Mouse (Mus musculus): Measurements from ENCODE around the gene Fxyd4. TPM values are rescaled to one million over a fixed set of nuclear protein-coding genes. Genes with fewer than 3 reads are reported as not detected.

Fxyd4 gene
- polyA plus RNA-seq, 1 experiment from 2014 or later, result 0.30 TPM

GRCm38 (mm10) chr6:117938951-117939350 lies 1.5 kb upstream of the Fxyd4 start:
- H3K4me1 ChIP-seq (ENCODE audit: control insufficient read depth, low read depth, low read length), result no peaks in the 10 kb centered on the region
- H3K27me3 ChIP-seq (ENCODE audit: control insufficient read depth, insufficient read depth, low read depth, low read length), result no peaks in the 10 kb centered on the region
- H3K9ac ChIP-seq (ENCODE audit: low read depth, low read length), result no peak overlapping the region
- no peak overlapping the region for H3K4me3 ChIP-seq (ENCODE audit: low read depth, low read length)
- H3K4me2 ChIP-seq (ENCODE audit: low read depth, low read length), result no peak overlapping the region
- H3K27ac ChIP-seq (ENCODE audit: low read length), result no peak overlapping the region
- no peaks in the 10 kb centered on the region for H3K36me3 ChIP-seq (ENCODE audit: control insufficient read depth, insufficient read depth)
- no peak for ATAC-seq (ENCODE audit: low read depth)
- WGBS (ENCODE audit: insufficient replicate concordance), result 77% methylated on average over 10 of the region's 10 CpGs
- H3K9me3 ChIP-seq (replicated peaks; ENCODE audit: control insufficient read depth, low read length), result no peaks in the 10 kb centered on the region

GRCm38 (mm10) chr6:117935681-117936612 lies 1.5 kb downstream of the Fxyd4 start:
- H3K36me3 ChIP-seq (ENCODE audit: control insufficient read depth, insufficient read depth), result no peaks in the 10 kb centered on the region
- H3K9me3 ChIP-seq (replicated peaks; ENCODE audit: control insufficient read depth, low read length), result no peaks in the 10 kb centered on the region
- WGBS (ENCODE audit: insufficient replicate concordance), result 49% methylated on average over 14 of the region's 14 CpGs
- ATAC-seq (ENCODE audit: low read depth), result no peak
- no peaks in the 10 kb centered on the region for H3K27me3 ChIP-seq (ENCODE audit: control insufficient read depth, insufficient read depth, low read depth, low read length)
- H3K4me1 ChIP-seq (ENCODE audit: control insufficient read depth, low read depth, low read length), result no peaks in the 10 kb centered on the region
- no peak overlapping the region for H3K27ac ChIP-seq (ENCODE audit: low read length)
- H3K4me3 ChIP-seq (ENCODE audit: low read depth, low read length), result no peak overlapping the region
- H3K4me2 ChIP-seq (ENCODE audit: low read depth, low read length), result no peak overlapping the region
- no peak overlapping the region for H3K9ac ChIP-seq (ENCODE audit: low read depth, low read length)

- Histone ChIP-seq H3K4me2 (ENCODE audit: low read depth, low read length) (no peak overlapping the region), H3K36me3 (ENCODE audit: control insufficient read depth, insufficient read depth) (peaks cover 2% of the 10 kb centered on the region), H3K4me1 (ENCODE audit: control insufficient read depth, low read depth, low read length) (no peaks in the 10 kb centered on the region), H3K27ac (ENCODE audit: low read length) (no peak overlapping the region), H3K27me3 (ENCODE audit: control insufficient read depth, insufficient read depth, low read depth, low read length) (no peaks in the 10 kb centered on the region), H3K4me3 (ENCODE audit: low read depth, low read length) (no peak overlapping the region), H3K9me3 (replicated peaks; ENCODE audit: control insufficient read depth, low read length) (no peaks in the 10 kb centered on the region), H3K9ac (ENCODE audit: low read depth, low read length) (no peak overlapping the region)
- ATAC-seq (ENCODE audit: low read depth), result no peak
- WGBS (ENCODE audit: insufficient replicate concordance), result 69% methylated on average over 6 of the region's 6 CpGs
Observed at GRCm38 (mm10) chr6:117934301-117934700, 3.2 kb downstream of the Fxyd4 start.

- Histone ChIP-seq H3K36me3 (ENCODE audit: control insufficient read depth, insufficient read depth) (peaks cover 14% of the 10 kb centered on the region), H3K4me2 (ENCODE audit: low read depth, low read length) (no peak overlapping the region), H3K9ac (ENCODE audit: low read depth, low read length) (no peak overlapping the region), H3K27me3 (ENCODE audit: control insufficient read depth, insufficient read depth, low read depth, low read length) (no peaks in the 10 kb centered on the region), H3K9me3 (replicated peaks; ENCODE audit: control insufficient read depth, low read length) (no peaks in the 10 kb centered on the region), H3K4me1 (ENCODE audit: control insufficient read depth, low read depth, low read length) (no peaks in the 10 kb centered on the region), H3K4me3 (ENCODE audit: low read depth, low read length) (no peak overlapping the region), H3K27ac (ENCODE audit: low read length) (no peak overlapping the region)
- 0 out of 2 replicates have a peak, but pooled peaks have one; percentile 35 for ATAC-seq (ENCODE audit: low read depth)
- 41% methylated on average over 11 of the region's 11 CpGs for WGBS (ENCODE audit: insufficient replicate concordance)
Observed at GRCm38 (mm10) chr6:117932325-117933051, 5.0 kb downstream of the Fxyd4 start.

- H3K4me2 ChIP-seq (ENCODE audit: low read depth, low read length), result no peak overlapping the region
- no peak overlapping the region for H3K9ac ChIP-seq (ENCODE audit: low read depth, low read length)
- no peaks in the 10 kb centered on the region for H3K4me1 ChIP-seq (ENCODE audit: control insufficient read depth, low read depth, low read length)
- WGBS (ENCODE audit: insufficient replicate concordance), result 77% methylated on average over 3 of the region's 3 CpGs
- H3K27me3 ChIP-seq (ENCODE audit: control insufficient read depth, insufficient read depth, low read depth, low read length), result no peaks in the 10 kb centered on the region
- no peak overlapping the region for H3K4me3 ChIP-seq (ENCODE audit: low read depth, low read length)
- peaks cover 29% of the 10 kb centered on the region for H3K36me3 ChIP-seq (ENCODE audit: control insufficient read depth, insufficient read depth)
- H3K27ac ChIP-seq (ENCODE audit: low read length), result no peak overlapping the region
- no peaks in the 10 kb centered on the region for H3K9me3 ChIP-seq (replicated peaks; ENCODE audit: control insufficient read depth, low read length)
- no peak for ATAC-seq (ENCODE audit: low read depth)
Observed at GRCm38 (mm10) chr6:117929945-117930655, 7.4 kb downstream of the Fxyd4 start.

- peaks cover 29% of the 10 kb centered on the region for H3K36me3 ChIP-seq (ENCODE audit: control insufficient read depth, insufficient read depth)
Observed at GRCm38 (mm10) chr6:117928746-117929145, 8.7 kb downstream of the Fxyd4 start.

GRCm38 (mm10) chr6:117927955-117928354 lies 9.5 kb downstream of the Fxyd4 start:
- peaks cover 31% of the 10 kb centered on the region for H3K36me3 ChIP-seq (ENCODE audit: control insufficient read depth, insufficient read depth)
- no peaks in the 10 kb centered on the region for H3K9me3 ChIP-seq (replicated peaks; ENCODE audit: control insufficient read depth, low read length)
- no peak overlapping the region for H3K4me2 ChIP-seq (ENCODE audit: low read depth, low read length)
- no peak overlapping the region for H3K9ac ChIP-seq (ENCODE audit: low read depth, low read length)
- no peaks in the 10 kb centered on the region for H3K4me1 ChIP-seq (ENCODE audit: control insufficient read depth, low read depth, low read length)
- no peak for ATAC-seq (ENCODE audit: low read depth)
- no peaks in the 10 kb centered on the region for H3K27me3 ChIP-seq (ENCODE audit: control insufficient read depth, insufficient read depth, low read depth, low read length)
- 75% methylated on average over 7 of the region's 7 CpGs for WGBS (ENCODE audit: insufficient replicate concordance)
- no peak overlapping the region for H3K4me3 ChIP-seq (ENCODE audit: low read depth, low read length)
- no peak overlapping the region for H3K27ac ChIP-seq (ENCODE audit: low read length)

More at GRCm38 (mm10) chr6:117928746-117929145, 8.7 kb downstream of the Fxyd4 start:
- Histone ChIP-seq H3K4me2 (ENCODE audit: low read depth, low read length) (no peak overlapping the region), H3K9me3 (replicated peaks; ENCODE audit: control insufficient read depth, low read length) (no peaks in the 10 kb centered on the region), H3K27me3 (ENCODE audit: control insufficient read depth, insufficient read depth, low read depth, low read length) (no peaks in the 10 kb centered on the region), H3K27ac (ENCODE audit: low read length) (no peak overlapping the region), H3K4me3 (ENCODE audit: low read depth, low read length) (no peak overlapping the region), H3K4me1 (ENCODE audit: control insufficient read depth, low read depth, low read length) (no peaks in the 10 kb centered on the region), H3K9ac (ENCODE audit: low read depth, low read length) (no peak overlapping the region)
- ATAC-seq (ENCODE audit: low read depth), result no peak
- WGBS (ENCODE audit: insufficient replicate concordance), result 75% methylated on average over 5 of the region's 5 CpGs

- no peak; the same call in 1 of the 2 replicates for ATAC-seq (ENCODE audit: low read depth)
- H3K27ac ChIP-seq (ENCODE audit: low read length), result no peak overlapping the region
Observed at GRCm38 (mm10) chr6:117926871-117927491, 10.5 kb downstream of the Fxyd4 start.

More at GRCm38 (mm10) chr6:117926871-117927491, 10.5 kb downstream of the Fxyd4 start:
- Histone ChIP-seq H3K4me3 (ENCODE audit: low read depth, low read length) (no peak overlapping the region), H3K9me3 (replicated peaks; ENCODE audit: control insufficient read depth, low read length) (no peaks in the 10 kb centered on the region), H3K9ac (ENCODE audit: low read depth, low read length) (no peak overlapping the region), H3K4me2 (ENCODE audit: low read depth, low read length) (no peak overlapping the region), H3K4me1 (ENCODE audit: control insufficient read depth, low read depth, low read length) (peaks cover under 1% of the 10 kb centered on the region; the same call in 1 of the 2 replicates), H3K36me3 (ENCODE audit: control insufficient read depth, insufficient read depth) (peaks cover 40% of the 10 kb centered on the region), H3K27me3 (ENCODE audit: control insufficient read depth, insufficient read depth, low read depth, low read length) (no peaks in the 10 kb centered on the region)
- WGBS (ENCODE audit: insufficient replicate concordance), result 64% methylated on average over 4 of the region's 4 CpGs

Data from liver, embryonic 16.5 days (tissue).